Mouse (Mus musculus) monocyte, adult 2 months (primary cell): ENCODE measurements around the gene Btbd35f24.
"Not testable (repeated sequence)": the region's sequence is repeated elsewhere in the genome, so short reads cannot be mapped to it uniquely, and the experiment has no call there.

Experiments used
- DNase-seq, 2 experiments: peaks; one replicate each; pipeline ENCODE4 v3.0.0; 2022; ENCODE audit warnings: low spot score in 2 of 2, low read depth in 1 of 2

Gene Btbd35f24

GRCm38 (mm10) chrX:3195727-3196126 lies at the start of gene Btbd35f24:
Gene Btbd35f24, minus strand, starts transcription at chrX:3195827.
- not testable (repeated sequence) for DNase-seq
